Mouse (Mus musculus) testis, adult 2 months (tissue): ENCODE results near the gene Olfr97. TPM values are rescaled to one million over a fixed set of nuclear protein-coding genes. Genes with fewer than 3 reads are reported as not detected.

ENCODE experiments used
- H3K27ac ChIP-seq: fragments of 200-500 bp; 2 replicates; pipeline ENCODE4 v1.5.1; 2012; ENCODE audit warnings: low read depth, low read length; ENCODE audit not compliant: control insufficient read depth, insufficient read depth
- H3K27me3 ChIP-seq: fragments of 200-500 bp; 2 replicates; pipeline ENCODE4 v1.6.1; 2012; ENCODE audit warnings: mild to moderate bottlenecking, low read length, moderate library complexity; ENCODE audit not compliant: control insufficient read depth, insufficient read depth
- H3K36me3 ChIP-seq: fragments of 200-500 bp; 2 replicates; pipeline ENCODE4 v1.6.1; 2012; ENCODE audit warnings: mild to moderate bottlenecking, low read length; ENCODE audit not compliant: control insufficient read depth, insufficient read depth
- H3K4me1 ChIP-seq: fragments of 200-500 bp; 2 replicates; pipeline ENCODE4 v1.6.1; 2012; ENCODE audit warnings: low read length; ENCODE audit not compliant: control insufficient read depth, insufficient read depth
- H3K4me3 ChIP-seq: fragments of 200-500 bp; 2 replicates; pipeline ENCODE4 v1.5.1; 2012; ENCODE audit warnings: low read depth, mild to moderate bottlenecking, low read length, moderate library complexity, mixed read lengths; ENCODE audit not compliant: control insufficient read depth
- CTCF ChIP-seq: fragments of 200-500 bp; IDR thresholded peaks from 2 replicates; pipeline ENCODE4 v1.5.1; 2012; ENCODE audit warnings: low read depth, mild to moderate bottlenecking, inconsistent platforms, low read length, moderate library complexity; ENCODE audit not compliant: control insufficient read depth, insufficient read depth, insufficient replicate concordance
- POLR2A ChIP-seq: fragments of 200-500 bp; IDR thresholded peaks from 2 replicates; pipeline ENCODE4 v1.6.1; 2012; ENCODE audit warnings: low read depth, mild to moderate bottlenecking, inconsistent platforms, low read length, moderate library complexity; ENCODE audit not compliant: control insufficient read depth
- polyA plus RNA-seq: library from polyadenylated mRNA; depleted of rRNA; stranded (reverse); fragments of >200 nt; gene quantifications from 2 replicates; pipeline ENCODE4 v1.2.3, GENCODE M21; 2012; rRNA removed

Olfr97 gene
- polyA plus RNA-seq, 1 experiment: not detected

DNA sequence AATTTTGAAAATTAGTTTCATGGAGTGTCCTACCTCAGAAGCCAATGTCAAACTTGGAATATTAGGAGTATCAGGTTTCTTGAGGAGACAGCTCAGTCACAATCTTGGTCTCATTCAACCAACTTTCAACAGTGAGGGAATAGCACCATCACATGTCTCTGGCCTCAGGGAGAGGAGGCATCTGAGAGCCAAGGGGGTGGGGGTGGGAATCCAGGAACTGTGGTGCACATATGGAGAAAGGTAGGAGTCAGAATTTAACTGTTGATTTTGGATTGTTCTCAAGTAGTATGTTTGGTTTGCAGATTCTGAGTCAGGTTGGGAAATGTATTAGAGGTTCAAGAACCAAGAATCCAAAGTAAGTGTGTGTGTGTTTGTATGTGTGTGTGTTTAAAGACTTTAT is 44.1 kb downstream of the Olfr97 start:
- no peaks in the 10 kb centered on the region for H3K27me3 ChIP-seq
- no peaks in the 10 kb centered on the region for H3K36me3 ChIP-seq
- TF ChIP-seq CTCF (no peak), POLR2A (no peak)
- H3K4me1 ChIP-seq: peaks cover 5% of the 10 kb centered on the region
- H3K4me3 ChIP-seq: no peak overlapping the region
- no peak overlapping the region for H3K27ac ChIP-seq

DNA sequence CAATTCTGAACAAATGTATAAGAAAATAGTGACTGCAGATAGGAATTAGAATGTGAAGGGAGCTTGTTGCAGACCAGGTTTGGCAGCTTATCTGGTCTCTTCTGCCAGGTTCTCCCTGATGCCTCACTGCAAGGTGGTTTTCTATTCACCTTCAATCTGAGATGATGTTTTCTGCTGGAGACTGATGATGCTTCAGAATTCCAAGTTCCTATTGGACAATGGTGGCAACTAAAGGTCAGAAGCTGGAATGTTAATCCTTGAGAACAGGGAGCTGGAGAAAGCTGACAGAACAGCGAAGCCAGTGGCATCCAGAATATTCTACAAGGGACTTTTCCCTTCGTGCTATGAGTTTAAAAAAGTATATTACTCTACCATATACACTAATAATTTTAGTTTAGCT is 46.4 kb downstream of the Olfr97 start:
- Histone ChIP-seq H3K27me3 (no peaks in the 10 kb centered on the region), H3K4me1 (no peaks in the 10 kb centered on the region), H3K27ac (no peak overlapping the region), H3K4me3 (no peak overlapping the region), H3K36me3 (no peaks in the 10 kb centered on the region)
- TF ChIP-seq POLR2A (no peak), CTCF (no peak)

DNA sequence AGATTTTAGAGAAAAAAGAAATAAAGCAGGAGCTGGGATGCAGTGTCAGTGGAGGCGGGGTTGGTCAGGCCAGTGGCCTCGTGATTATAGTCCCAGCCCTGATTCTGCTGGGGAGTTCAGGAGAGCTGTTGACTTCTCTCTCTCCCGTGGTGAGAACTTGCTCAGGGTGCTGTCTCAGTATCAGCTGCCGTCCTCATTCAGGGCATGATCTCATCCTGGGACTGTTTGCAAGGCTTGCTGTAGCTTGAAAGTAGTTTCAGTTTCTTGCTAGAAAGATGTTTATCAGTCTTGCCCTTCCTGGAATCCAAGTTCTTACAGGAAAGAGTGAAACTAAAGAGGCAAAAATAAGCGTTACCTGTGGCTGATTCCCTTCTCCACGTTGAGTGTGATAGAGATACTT is 51.7 kb downstream of the Olfr97 start:
- Histone ChIP-seq H3K27me3 (no peaks in the 10 kb centered on the region), H3K36me3 (no peaks in the 10 kb centered on the region), H3K27ac (no peak overlapping the region), H3K4me3 (no peak overlapping the region), H3K4me1 (no peaks in the 10 kb centered on the region)
- TF ChIP-seq POLR2A: no peak
- no peak for TF ChIP-seq CTCF

Other genes starting within 250 kb of the Olfr97 start
- gene H2-M5, start 247.8 kb downstream of the Olfr97 start, polyA plus RNA-seq: 1.6 and 2.8 TPM in 2 replicates
- 16.0 and 16.5 TPM in 2 replicates for gene Zfp57, start 236.2 kb downstream of the Olfr97 start, polyA plus RNA-seq
- gene Mog, start 213.9 kb downstream of the Olfr97 start, polyA plus RNA-seq: 0.05 TPM in 1 of 2 replicates, not detected in the other
- 11.4 and 12.3 TPM in 2 replicates for gene Gabbr1, start 191.4 kb downstream of the Olfr97 start, polyA plus RNA-seq
- not detected in 2 replicates for gene Olfr90, start 148.8 kb downstream of the Olfr97 start, polyA plus RNA-seq
- 0.11 and 0.22 TPM in 2 replicates for gene Olfr91, start 139.1 kb downstream of the Olfr97 start, polyA plus RNA-seq
- not detected in 2 replicates for gene Olfr92, start 117.2 kb downstream of the Olfr97 start, polyA plus RNA-seq
- 0.85 TPM in 1 of 2 replicates, not detected in the other for gene Olfr93, start 75.8 kb downstream of the Olfr97 start, polyA plus RNA-seq
- gene Ubd, start 43.4 kb downstream of the Olfr97 start, polyA plus RNA-seq: not detected in 2 replicates
- gene Olfr94, start 36.3 kb downstream of the Olfr97 start, polyA plus RNA-seq: not detected in 2 replicates
- gene Olfr95, start 24.2 kb downstream of the Olfr97 start, polyA plus RNA-seq: not detected in 2 replicates
- gene Olfr96, start 17.2 kb downstream of the Olfr97 start, polyA plus RNA-seq: not detected in 2 replicates
- gene Olfr98, start 26.4 kb upstream of the Olfr97 start, polyA plus RNA-seq: not detected in 2 replicates
- gene H2-M3, start 32.9 kb upstream of the Olfr97 start, polyA plus RNA-seq: 0.75 and 0.98 TPM in 2 replicates
- not detected in 2 replicates for gene Olfr99, start 46.1 kb upstream of the Olfr97 start, polyA plus RNA-seq
- gene Olfr101, start 67.0 kb upstream of the Olfr97 start, polyA plus RNA-seq: not detected in 2 replicates
- gene Olfr102, start 79.7 kb upstream of the Olfr97 start, polyA plus RNA-seq: 0.10 TPM in 2 replicates
- not detected in 2 replicates for gene Olfr103, start 102.4 kb upstream of the Olfr97 start, polyA plus RNA-seq
- 0.04 TPM in 1 of 2 replicates, not detected in the other for gene Olfr104-ps, start 122.3 kb upstream of the Olfr97 start, polyA plus RNA-seq
- gene Olfr105-ps, start 141.7 kb upstream of the Olfr97 start, polyA plus RNA-seq: not detected in 2 replicates
- not detected in 2 replicates for gene Olfr106-ps, start 153.1 kb upstream of the Olfr97 start, polyA plus RNA-seq
- not detected in 2 replicates for gene Olfr107, start 161.9 kb upstream of the Olfr97 start, polyA plus RNA-seq
- gene Olfr108, start 208.2 kb upstream of the Olfr97 start, polyA plus RNA-seq: not detected in 2 replicates
- not detected in 2 replicates for gene Olfr109, start 221.6 kb upstream of the Olfr97 start, polyA plus RNA-seq
- not detected in 2 replicates for gene H2-M2, start 246.2 kb upstream of the Olfr97 start, polyA plus RNA-seq